Comparison of ENCODE assay signal across 23 mouse cellular contexts in the genomic region with DNA sequence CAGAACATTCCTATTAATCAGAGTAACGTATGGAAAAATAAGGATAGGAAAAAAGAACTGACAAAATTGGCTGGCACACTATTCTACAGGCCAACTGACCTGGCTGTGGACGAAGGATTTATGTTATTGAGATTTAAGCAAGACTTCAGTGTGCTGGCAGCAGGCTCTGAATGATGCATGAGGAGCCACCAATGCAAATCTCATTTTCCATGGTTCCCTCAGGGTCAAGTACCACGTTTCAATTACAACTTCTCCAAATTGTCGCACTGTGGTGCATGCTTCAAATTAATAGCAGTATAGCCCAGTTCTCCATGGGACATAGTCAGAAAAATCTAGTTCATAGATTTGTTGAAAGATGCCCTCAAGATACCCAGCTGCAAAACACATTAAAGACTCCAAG. TPM values are rescaled to one million over a fixed set of nuclear protein-coding genes. Genes with fewer than 3 reads are reported as not detected.
A peak's percentile ranks its signal among the peaks of the same experiment; 100 is the strongest.
DNase-seq lines count a peak whose midpoint lies in the region; ATAC-seq and TF ChIP-seq lines count a peak whose summit lies in the region.
"Had no signal": no experiment of that assay in that cellular context is flagged by ENCODE, and none has a peak within 500 bp of the region (broad histone marks: within the 10 kb centered on the region; RNA-seq: fewer than 3 reads in every experiment).

No protein-coding gene starts in this region.

- H3K36me3 ChIP-seq in heart, embryonic 10.5 days = no peaks in the 10 kb centered on the region
- no peaks in the 10 kb centered on the region for H3K36me3 ChIP-seq in midbrain, embryonic 13.5 days
- H3K36me3 ChIP-seq in midbrain, embryonic 16.5 days (ENCODE audit: control insufficient read depth, insufficient read depth, low read length) = no peaks in the 10 kb centered on the region
- H3K36me3 ChIP-seq: embryonic facial prominence, embryonic 10.5 days; embryonic facial prominence, embryonic 13.5 days; forebrain, embryonic 12.5 days; forebrain, embryonic 15.5 days; hindbrain, embryonic 13.5 days had no signal

- H3K4me1 ChIP-seq in heart, embryonic 10.5 days = peaks cover 7% of the 10 kb centered on the region; the same call in 1 of the 2 replicates
- H3K4me1 ChIP-seq in midbrain, embryonic 13.5 days (replicated peaks) = peaks cover 15% of the 10 kb centered on the region
- no peaks in the 10 kb centered on the region for H3K4me1 ChIP-seq in midbrain, embryonic 16.5 days (ENCODE audit: control insufficient read depth, insufficient read depth, low read length)

- no peak overlapping the region for H3K27ac ChIP-seq in heart, embryonic 10.5 days
- no peak overlapping the region for H3K27ac ChIP-seq in midbrain, embryonic 13.5 days
- H3K27ac ChIP-seq in midbrain, embryonic 16.5 days (ENCODE audit: low read length) = no peak overlapping the region
- H3K27ac ChIP-seq: embryonic facial prominence, embryonic 10.5 days; embryonic facial prominence, embryonic 13.5 days; forebrain, embryonic 12.5 days; forebrain, embryonic 15.5 days; heart, adult 2 months; hindbrain, embryonic 13.5 days had no signal

- no peak for TF ChIP-seq POLR2A in brain, embryonic 14.5 days (IDR thresholded peaks at IDR 0.05; ENCODE audit: borderline replicate concordance, extremely low read depth, insufficient read depth, insufficient read length, poor library complexity, severe bottlenecking)

- DNase-seq in heart, adult 11 months = peak; percentile 31
- DNase-seq in heart, embryonic 10.5 days (ENCODE audit: low spot score) = no peak
- peak; percentile 51 for DNase-seq in brain, embryonic 14.5 days (ENCODE audit: low read depth)
- DNase-seq in embryo, embryonic 9.5 days (ENCODE audit: extremely low spot score) = no peak
- DNase-seq: adrenal gland, adult 8-10 months; adrenal gland, postnatal 25 days; cerebellum, adult 18-20 months; cerebellum, adult 9-10 months; cerebellum, postnatal 14 days; gastrocnemius, postnatal 25 days; heart, adult 2 months had no signal

- no peak overlapping the region for H3K4me2 ChIP-seq in midbrain, embryonic 13.5 days (replicated peaks)
- H3K4me2 ChIP-seq in midbrain, embryonic 16.5 days (ENCODE audit: low read length) = no peak overlapping the region
- H3K4me2 ChIP-seq: embryonic facial prominence, embryonic 13.5 days; forebrain, embryonic 12.5 days; forebrain, embryonic 15.5 days; heart, embryonic 11.5 days; hindbrain, embryonic 13.5 days had no signal

- TF ChIP-seq CTCF in brain, embryonic 14.5 days (IDR thresholded peaks at IDR 0.05; ENCODE audit: borderline replicate concordance, extremely low read depth, insufficient read depth, insufficient read length) = no peak

- no peaks in the 10 kb centered on the region for H3K9me3 ChIP-seq in heart, embryonic 10.5 days
- H3K9me3 ChIP-seq in midbrain, embryonic 13.5 days = no peaks in the 10 kb centered on the region
- no peaks in the 10 kb centered on the region for H3K9me3 ChIP-seq in midbrain, embryonic 16.5 days (replicated peaks; ENCODE audit: control insufficient read depth, low read length, poor library complexity, severe bottlenecking)
- H3K9me3 ChIP-seq: embryonic facial prominence, embryonic 10.5 days; embryonic facial prominence, embryonic 13.5 days; forebrain, embryonic 12.5 days; forebrain, embryonic 15.5 days; hindbrain, embryonic 13.5 days had no signal

- WGBS in heart, embryonic 10.5 days = 83% methylated on average over 4 of the region's 4 CpGs
- WGBS in midbrain, embryonic 13.5 days = 40% methylated on average over 4 of the region's 4 CpGs
- 25% methylated on average over 4 of the region's 4 CpGs for WGBS in midbrain, embryonic 16.5 days

- H3K9ac ChIP-seq in midbrain, embryonic 13.5 days (replicated peaks) = no peak overlapping the region
- H3K9ac ChIP-seq in midbrain, embryonic 16.5 days (ENCODE audit: low read depth, low read length) = no peak overlapping the region
- H3K9ac ChIP-seq: embryonic facial prominence, embryonic 13.5 days; forebrain, embryonic 12.5 days; forebrain, embryonic 15.5 days; hindbrain, embryonic 13.5 days had no signal

- no peak overlapping the region for H3K4me3 ChIP-seq in heart, embryonic 10.5 days
- H3K4me3 ChIP-seq in midbrain, embryonic 13.5 days (replicated peaks) = no peak overlapping the region
- no peak overlapping the region for H3K4me3 ChIP-seq in midbrain, embryonic 16.5 days (ENCODE audit: low read depth, low read length)
- H3K4me3 ChIP-seq: embryonic facial prominence, embryonic 10.5 days; embryonic facial prominence, embryonic 13.5 days; erythroblast, embryonic 14.5 days; forebrain, embryonic 12.5 days; forebrain, embryonic 15.5 days; heart, adult 2 months; hindbrain, embryonic 13.5 days had no signal

- no peaks in the 10 kb centered on the region for H3K27me3 ChIP-seq in heart, embryonic 10.5 days (ENCODE audit: insufficient read depth, poor library complexity, severe bottlenecking)
- no peaks in the 10 kb centered on the region for H3K27me3 ChIP-seq in midbrain, embryonic 13.5 days
- no peaks in the 10 kb centered on the region for H3K27me3 ChIP-seq in midbrain, embryonic 16.5 days (ENCODE audit: control insufficient read depth, insufficient read depth, low read depth, low read length)
- H3K27me3 ChIP-seq: embryonic facial prominence, embryonic 13.5 days; forebrain, embryonic 12.5 days; forebrain, embryonic 15.5 days; hindbrain, embryonic 13.5 days had no signal

- ATAC-seq in midbrain, embryonic 13.5 days = 0 out of 2 replicates have a peak, but pooled peaks have one; percentile 43
- ATAC-seq in midbrain, embryonic 16.5 days = no peak
- ATAC-seq: activated CD4-positive, CD25-positive, alpha-beta regulatory T cell, adult 4 months; forebrain, embryonic 15.5 days; hindbrain, embryonic 16.5 days; inflammation-experienced regulatory T-cells, adult 6 months had no signal

RNA-seq across cellular contexts. Expression of gene Frmd4b, which starts 50.6 kb away (rescaled TPM):
- 32.5 and 33.9 TPM in 2 replicates for polyA plus RNA-seq in heart, embryonic 10.5 days (2016; fragmentation: Nextera tagmentation; extraction: Ambion mirVana)
- 25.0 and 27.1 TPM in 2 replicates for polyA plus RNA-seq in midbrain, embryonic 13.5 days (2015; fragmentation: Nextera tagmentation; extraction: Ambion mirVana)
- 15.1 and 17.5 TPM in 2 replicates for polyA plus RNA-seq in midbrain, embryonic 16.5 days (2015; fragmentation: Nextera tagmentation; extraction: Ambion mirVana)
- polyA plus RNA-seq in brain, embryonic 14.5 days (2012; rRNA removed) = 30.4 and 32.7 TPM in 2 replicates
- polyA plus RNA-seq: erythroblast, embryonic 14.5 days had no signal

Comparison
In these comparisons a context has a peak if more than half of its experiments do, and no peak if none do; other contexts are left out.
1. DNase-seq: peak in heart, adult 11 months (single experiment) and brain, embryonic 14.5 days (single experiment); none in heart, embryonic 10.5 days (single experiment) and embryo, embryonic 9.5 days (single experiment).